Mouse (Mus musculus): ENCODE results near the gene Kctd7. TPM values are rescaled to one million over a fixed set of nuclear protein-coding genes. Genes with fewer than 3 reads are reported as not detected.
A peak's percentile ranks its signal among the peaks of the same experiment; 100 is the strongest.

Gene Kctd7
- total RNA-seq, 2 experiments from 2014 or later, result 5.0 to 8.2 TPM

- no peak for ATAC-seq (replicated peaks; ENCODE audit: low FRiP score, low TSS enrichment, poor library complexity, severe bottlenecking)
Observed at GRCm38 (mm10) chr5:130141138-130141537, 3.5 kb upstream of the Kctd7 start.

- no peak for ATAC-seq (replicated peaks; ENCODE audit: low FRiP score, low TSS enrichment, poor library complexity, severe bottlenecking)
Observed at GRCm38 (mm10) chr5:130142041-130142440, 2.6 kb upstream of the Kctd7 start.

GRCm38 (mm10) chr5:130143101-130143500, 1.6 kb upstream of the Kctd7 start:
- no peak for ATAC-seq (replicated peaks; ENCODE audit: low FRiP score, low TSS enrichment, poor library complexity, severe bottlenecking)

GRCm38 (mm10) chr5:130143977-130144333, 706 bp upstream of the Kctd7 start:
- no peak for ATAC-seq (replicated peaks; ENCODE audit: low FRiP score, low TSS enrichment, poor library complexity, severe bottlenecking)

- no peak for ATAC-seq (replicated peaks; ENCODE audit: low FRiP score, low TSS enrichment, poor library complexity, severe bottlenecking)
Observed at GRCm38 (mm10) chr5:130145961-130146360, 1.3 kb downstream of the Kctd7 start.

GRCm38 (mm10) chr5:130149726-130150310, 5.2 kb downstream of the Kctd7 start:
- no peak for ATAC-seq (replicated peaks; ENCODE audit: low FRiP score, low TSS enrichment, poor library complexity, severe bottlenecking)

- no peak for ATAC-seq (replicated peaks; ENCODE audit: low FRiP score, low TSS enrichment, poor library complexity, severe bottlenecking)
Observed at GRCm38 (mm10) chr5:130154286-130154685, 9.6 kb downstream of the Kctd7 start.

GRCm38 (mm10) chr5:130158545-130158944, 13.9 kb downstream of the Kctd7 start:
- no peak for ATAC-seq (replicated peaks; ENCODE audit: low FRiP score, low TSS enrichment, poor library complexity, severe bottlenecking)

GRCm38 (mm10) chr5:130159761-130160201, 15.1 kb downstream of the Kctd7 start:
- no peak for ATAC-seq (replicated peaks; ENCODE audit: low FRiP score, low TSS enrichment, poor library complexity, severe bottlenecking)

- peak; percentile 64 for ATAC-seq (replicated peaks; ENCODE audit: low FRiP score, low TSS enrichment, poor library complexity, severe bottlenecking)
Observed at GRCm38 (mm10) chr5:130163670-130164069, 19.0 kb downstream of the Kctd7 start.

- ATAC-seq (replicated peaks; ENCODE audit: low FRiP score, low TSS enrichment, poor library complexity, severe bottlenecking), result peak; percentile 75
Observed at GRCm38 (mm10) chr5:130165213-130165612, 20.6 kb downstream of the Kctd7 start.

GRCm38 (mm10) chr5:130169109-130169508, 24.4 kb downstream of the Kctd7 start:
- ATAC-seq (replicated peaks; ENCODE audit: low FRiP score, low TSS enrichment, poor library complexity, severe bottlenecking), result no peak

GRCm38 (mm10) chr5:130170666-130171422, 26.2 kb downstream of the Kctd7 start:
- ATAC-seq (replicated peaks; ENCODE audit: low FRiP score, low TSS enrichment, poor library complexity, severe bottlenecking), result peak; percentile 76

- peak; percentile 75 for ATAC-seq (replicated peaks; ENCODE audit: low FRiP score, low TSS enrichment, poor library complexity, severe bottlenecking)
Observed at GRCm38 (mm10) chr5:130171423-130171954, 26.8 kb downstream of the Kctd7 start, which contains the start of gene Rabgef1. Gene Rabgef1 (plus strand): TSS chr5:130171798.

GRCm38 (mm10) chr5:130171956-130172601, 27.4 kb downstream of the Kctd7 start:
- ATAC-seq (replicated peaks; ENCODE audit: low FRiP score, low TSS enrichment, poor library complexity, severe bottlenecking), result peak; percentile 31; the same call in 1 of the 2 replicates

GRCm38 (mm10) chr5:130173012-130173411, 28.4 kb downstream of the Kctd7 start:
- no peak for ATAC-seq (replicated peaks; ENCODE audit: low FRiP score, low TSS enrichment, poor library complexity, severe bottlenecking)

GRCm38 (mm10) chr5:130177871-130178270, 33.2 kb downstream of the Kctd7 start:
- ATAC-seq (replicated peaks; ENCODE audit: low FRiP score, low TSS enrichment, poor library complexity, severe bottlenecking), result no peak

GRCm38 (mm10) chr5:130180362-130180761, 35.7 kb downstream of the Kctd7 start:
- 0 out of 2 replicates have a peak, but pooled peaks have one; percentile 10 for ATAC-seq (replicated peaks; ENCODE audit: low FRiP score, low TSS enrichment, poor library complexity, severe bottlenecking)

- no peak for ATAC-seq (replicated peaks; ENCODE audit: low FRiP score, low TSS enrichment, poor library complexity, severe bottlenecking)
Observed at GRCm38 (mm10) chr5:130181740-130182540, 37.3 kb downstream of the Kctd7 start.

- ATAC-seq (replicated peaks; ENCODE audit: low FRiP score, low TSS enrichment, poor library complexity, severe bottlenecking), result no peak
Observed at GRCm38 (mm10) chr5:130182541-130182821, 37.8 kb downstream of the Kctd7 start.

All from megakaryocyte-erythroid progenitor cell, adult 5-6 weeks (primary cell).